In the genomic region with DNA sequence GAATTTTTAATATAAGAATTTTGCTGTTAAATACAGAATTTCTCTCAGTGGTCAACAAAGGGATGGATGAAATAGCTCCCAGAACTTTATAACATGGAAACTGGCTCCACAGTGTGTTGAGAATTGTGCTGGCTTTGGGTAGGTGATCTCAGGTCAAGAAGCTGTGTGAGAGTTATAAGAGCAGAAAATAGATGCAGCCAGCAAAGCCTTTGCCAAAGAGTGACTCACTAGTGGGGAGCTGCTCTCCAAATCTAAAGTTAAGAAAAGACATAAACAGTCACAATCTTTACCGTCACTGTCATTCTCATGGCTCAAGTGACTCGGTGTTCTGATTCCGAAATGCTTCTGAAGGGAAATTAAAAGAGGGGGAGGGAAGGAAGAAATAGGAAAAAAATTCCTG, we compare ENCODE assay signal across 10 mouse cellular contexts.
"Had no signal": no experiment of that assay in that cellular context is flagged by ENCODE, and none has a peak within 500 bp of the region (broad histone marks: within the 10 kb centered on the region; RNA-seq: fewer than 3 reads in every experiment).

No protein-coding gene starts in this region.

- H3K9ac ChIP-seq: limb, embryonic 15.5 days; liver, embryonic 12.5 days; lung, embryonic 14.5 days; midbrain, embryonic 12.5 days had no signal

- H3K4me3 ChIP-seq: left cerebral cortex, adult 2 months; limb, embryonic 15.5 days; liver, embryonic 12.5 days; midbrain, embryonic 12.5 days had no signal

- DNase-seq: kidney, adult 9 months; lung, embryonic 14.5 days; thymus, adult 18-20 months; thymus, postnatal 14 days had no signal

- H3K27ac ChIP-seq: kidney, postnatal 0 days; left cerebral cortex, adult 2 months; limb, embryonic 15.5 days; liver, embryonic 12.5 days; midbrain, embryonic 12.5 days; stomach, postnatal 0 days had no signal

- H3K4me2 ChIP-seq: limb, embryonic 15.5 days; liver, embryonic 12.5 days; lung, embryonic 14.5 days; midbrain, embryonic 12.5 days had no signal

- H3K36me3 ChIP-seq: limb, embryonic 15.5 days; liver, embryonic 12.5 days; midbrain, embryonic 12.5 days had no signal

- H3K4me1 ChIP-seq: limb, embryonic 15.5 days; liver, embryonic 12.5 days; midbrain, embryonic 12.5 days had no signal

- H3K9me3 ChIP-seq: limb, embryonic 15.5 days; liver, embryonic 12.5 days; midbrain, embryonic 12.5 days had no signal

- ATAC-seq: liver, embryonic 12.5 days had no signal

- H3K27me3 ChIP-seq: limb, embryonic 15.5 days; liver, embryonic 12.5 days; midbrain, embryonic 12.5 days had no signal
